Comparison of ENCODE assay signal across 13 mouse cellular contexts in the genomic region with DNA sequence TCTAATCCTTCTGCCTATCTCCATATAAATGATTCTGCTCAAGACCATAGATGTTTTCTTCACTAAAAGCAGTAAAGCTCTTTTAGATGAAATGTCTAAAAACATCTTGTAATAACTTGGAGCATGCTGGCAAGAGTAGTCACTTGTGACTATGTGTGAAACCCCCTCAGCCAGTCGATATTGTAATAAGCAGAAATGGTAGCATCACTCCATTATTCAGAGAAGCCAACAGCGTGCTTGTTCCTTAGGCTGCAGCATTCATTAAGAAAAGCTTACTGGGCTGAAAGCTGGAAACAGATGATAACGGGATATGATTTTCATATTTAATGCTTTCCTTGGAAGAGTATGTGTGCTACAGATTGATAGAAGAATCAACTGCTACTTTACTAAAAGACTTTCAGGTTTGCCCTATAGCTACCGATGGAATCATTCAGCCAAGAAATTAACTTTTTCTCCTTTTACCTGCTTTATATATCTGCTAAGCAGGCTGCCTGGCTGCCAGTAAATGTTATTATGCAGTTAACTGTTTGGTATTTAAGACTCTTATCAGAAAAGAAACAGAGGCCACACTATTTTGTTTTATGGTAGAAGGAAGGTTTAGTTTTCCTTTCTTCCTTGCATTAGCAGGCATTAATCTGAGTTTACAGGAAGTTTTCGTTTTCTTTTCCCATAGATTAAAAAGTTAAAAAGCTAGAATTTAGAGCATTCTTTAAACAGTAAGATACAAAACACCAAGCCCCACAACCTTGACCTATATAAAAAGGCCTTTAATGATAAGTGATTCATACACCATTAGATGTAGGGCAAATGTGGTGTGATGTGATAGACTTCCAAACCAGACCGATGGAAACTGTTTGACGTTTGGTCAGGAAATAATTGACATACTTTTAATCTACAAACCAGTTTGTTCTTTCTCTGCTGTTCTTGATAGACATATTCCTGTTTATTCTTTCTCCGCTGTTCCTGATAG.
"Had no signal": no experiment of that assay in that cellular context is flagged by ENCODE, and none has a peak within 500 bp of the region (broad histone marks: within the 10 kb centered on the region; RNA-seq: fewer than 3 reads in every experiment).

No protein-coding gene starts in this region.

- H3K36me3 ChIP-seq: midbrain, embryonic 12.5 days; neural tube, embryonic 12.5 days; stomach, embryonic 15.5 days had no signal

- H3K4me3 ChIP-seq: midbrain, embryonic 12.5 days; neural tube, embryonic 12.5 days; stomach, embryonic 15.5 days had no signal

- H3K27ac ChIP-seq: liver, embryonic 14.5 days; midbrain, embryonic 12.5 days; neural tube, embryonic 12.5 days; stomach, embryonic 15.5 days; stomach, postnatal 0 days had no signal

- H3K4me2 ChIP-seq: lung, embryonic 14.5 days; midbrain, embryonic 12.5 days; neural tube, embryonic 12.5 days; stomach, embryonic 15.5 days had no signal

- DNase-seq: lung, adult 18-20 months; lung, embryonic 14.5 days; lung, postnatal 10 days; lung, postnatal 4 days; right cerebral cortex, postnatal 14 days; thymus, adult 2 months; thymus, postnatal 25 days; thymus, postnatal 4 days had no signal

- H3K9me3 ChIP-seq: midbrain, embryonic 12.5 days; neural tube, embryonic 12.5 days; stomach, embryonic 15.5 days had no signal

- H3K9ac ChIP-seq: liver, embryonic 14.5 days; lung, embryonic 14.5 days; midbrain, embryonic 12.5 days; neural tube, embryonic 12.5 days; stomach, embryonic 15.5 days had no signal

- H3K27me3 ChIP-seq: midbrain, embryonic 12.5 days; neural tube, embryonic 12.5 days; stomach, embryonic 15.5 days had no signal

- H3K4me1 ChIP-seq: midbrain, embryonic 12.5 days; neural tube, embryonic 12.5 days; stomach, embryonic 15.5 days had no signal
